Mouse (Mus musculus) cerebellum, adult 2 months (tissue): ENCODE results near the gene Serpina1f. TPM values are rescaled to one million over a fixed set of nuclear protein-coding genes. Genes with fewer than 3 reads are reported as not detected.
"Not testable (repeated sequence)": the region's sequence is repeated elsewhere in the genome, so short reads cannot be mapped to it uniquely, and the experiment has no call there.

ENCODE experiments used
- DNase-seq, 2 experiments: peaks; one replicate each; pipeline ENCODE4 v3.0.0; 2021
- H3K27ac ChIP-seq: fragments of 200-500 bp; 2 replicates; pipeline ENCODE4 v1.5.1; 2012; ENCODE audit warnings: low read length, control low read depth, inconsistent platforms; ENCODE audit not compliant: insufficient read depth
- H3K27me3 ChIP-seq: fragments of 200-500 bp; 2 replicates; pipeline ENCODE4 v1.6.1; 2012; ENCODE audit warnings: inconsistent platforms, mild to moderate bottlenecking, low read length, moderate library complexity; ENCODE audit not compliant: control insufficient read depth, insufficient read depth
- H3K4me1 ChIP-seq: fragments of 200-500 bp; 2 replicates; pipeline ENCODE4 v1.6.1; 2011; ENCODE audit warnings: low read length; ENCODE audit not compliant: control insufficient read depth, insufficient read depth
- H3K4me3 ChIP-seq: fragments of 200-500 bp; replicated peaks from 2 replicates; pipeline ENCODE3; 2011; ENCODE audit warnings: mild to moderate bottlenecking, low read depth, low read length, control low read depth; ENCODE audit not compliant: insufficient read depth
- CTCF ChIP-seq: fragments of 200-500 bp; IDR thresholded peaks from 2 replicates; pipeline ENCODE4 v1.5.1; 2011; ENCODE audit warnings: low read depth, mild to moderate bottlenecking, control low read depth, low read length, moderate library complexity, borderline replicate concordance; ENCODE audit not compliant: insufficient read depth
- POLR2A ChIP-seq: fragments of 200-500 bp; IDR thresholded peaks from 2 replicates; pipeline ENCODE4 v1.6.1; 2011; ENCODE audit warnings: low read length, control low read depth, borderline replicate concordance; ENCODE audit not compliant: insufficient read depth
- WGBS: fragments of 180-500 bp; shearing (Covaris S2); methylation state at CpG from one replicate; pipeline ENCODE4 v1.1.7; 2018; 5-methylcytosine and 5-hydroxymethylcytosine counted together
- polyA plus RNA-seq: library from polyadenylated mRNA; depleted of rRNA; stranded (reverse); fragments of >200 nt; gene quantifications from 2 replicates; pipeline ENCODE4 v1.2.3, GENCODE M21; 2012; rRNA removed

The Serpina1f gene
- not detected in 2 replicates for polyA plus RNA-seq

GRCm38 (mm10) chr12:103695429-103695828 is at the start of gene Serpina1f:
Gene Serpina1f, minus strand, starts transcription at chr12:103695529.
- Histone ChIP-seq H3K4me3 (no peak within 1 kb of the TSS), H3K4me1 (no peaks in the 10 kb centered on the region), H3K27me3 (no peaks in the 10 kb centered on the region), H3K27ac (no peak within 1 kb of the TSS)
- no peak for DNase-seq
- TF ChIP-seq POLR2A (no peak), CTCF (no peak)
- WGBS: 82% methylated on average over 8 of the region's 8 CpGs

- not testable (repeated sequence) for H3K27ac ChIP-seq, H3K27me3 ChIP-seq, H3K4me1 ChIP-seq, DNase-seq, H3K4me3 ChIP-seq
- WGBS: 96% methylated on average over 6 of the region's 6 CpGs
Observed at GRCm38 (mm10) chr12:103737791-103738580, 42.7 kb upstream of the Serpina1f start.

DNA sequence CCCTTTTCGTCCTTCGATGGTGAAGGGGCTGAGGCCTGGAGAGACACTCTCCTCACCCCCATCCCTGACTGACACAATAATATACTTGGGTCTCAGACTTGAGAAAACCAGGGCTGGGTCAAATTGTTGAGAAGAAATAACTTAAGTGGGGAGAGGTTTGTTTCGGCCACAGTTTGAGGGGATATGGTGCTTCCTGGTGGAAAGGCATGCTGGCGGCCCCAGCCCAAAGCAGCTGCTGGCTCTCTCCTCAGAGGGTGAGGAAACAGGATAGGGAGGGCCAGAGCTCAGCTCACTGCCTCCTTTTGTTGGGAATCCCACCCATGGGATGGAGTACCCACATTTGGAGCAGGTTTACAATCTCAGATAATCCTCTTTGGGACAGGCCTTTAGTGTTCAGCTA is 40.2 kb upstream of the Serpina1f start:
- DNase-seq, H3K4me3 ChIP-seq, H3K27me3 ChIP-seq, H3K4me1 ChIP-seq, H3K27ac ChIP-seq: not testable (repeated sequence)
- WGBS: 81% methylated on average over 4 of the region's 4 CpGs

DNA sequence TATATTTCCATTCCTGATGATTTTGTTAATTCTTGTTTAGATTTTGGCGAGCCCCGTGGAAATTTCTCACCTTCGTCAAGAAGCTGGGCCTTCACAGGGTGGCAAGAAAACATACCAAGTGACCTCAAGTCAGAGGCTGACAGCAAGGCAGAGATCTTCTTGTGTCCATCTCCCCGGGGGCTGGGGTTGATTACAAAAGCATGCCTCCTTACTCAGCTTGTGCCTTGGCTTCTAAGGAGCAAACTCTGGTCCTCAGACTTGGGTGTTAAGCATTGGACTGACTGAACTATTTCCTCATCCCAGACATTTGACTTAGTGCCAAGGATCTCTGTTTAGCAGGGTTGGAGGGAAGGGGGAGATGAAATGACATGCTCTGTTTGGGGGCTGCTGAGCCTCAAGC is 39.8 kb upstream of the Serpina1f start:
- H3K27ac ChIP-seq, DNase-seq, H3K27me3 ChIP-seq, H3K4me1 ChIP-seq, H3K4me3 ChIP-seq: not testable (repeated sequence)
- WGBS: 76% methylated on average over 4 of the region's 4 CpGs

GRCm38 (mm10) chr12:103711537-103711936 is 16.2 kb upstream of the Serpina1f start:
- H3K4me1 ChIP-seq: no peaks in the 10 kb centered on the region
- WGBS: 78% methylated on average over 3 of the region's 3 CpGs
- H3K27me3 ChIP-seq: no peaks in the 10 kb centered on the region
- H3K27ac ChIP-seq: no peak overlapping the region
- no peak overlapping the region for H3K4me3 ChIP-seq
- DNase-seq: no peak
- TF ChIP-seq CTCF (no peak), POLR2A (no peak)

- H3K4me3 ChIP-seq: no peak overlapping the region
- H3K27ac ChIP-seq: no peak overlapping the region
- 51% methylated on average over 1 of the region's 1 CpGs for WGBS
- no peaks in the 10 kb centered on the region for H3K27me3 ChIP-seq
- DNase-seq: no peak
- TF ChIP-seq CTCF: no peak
- no peak for TF ChIP-seq POLR2A
- no peaks in the 10 kb centered on the region for H3K4me1 ChIP-seq
Observed at GRCm38 (mm10) chr12:103710405-103710804, 15.1 kb upstream of the Serpina1f start.

- H3K27me3 ChIP-seq: no peaks in the 10 kb centered on the region
- 83% methylated on average over 4 of the region's 4 CpGs for WGBS
- no peak for DNase-seq
- H3K27ac ChIP-seq: no peak overlapping the region
- TF ChIP-seq CTCF (no peak), POLR2A (no peak)
- no peaks in the 10 kb centered on the region for H3K4me1 ChIP-seq
- H3K4me3 ChIP-seq: no peak overlapping the region
Observed at GRCm38 (mm10) chr12:103706113-103706512, 10.8 kb upstream of the Serpina1f start.

- H3K27me3 ChIP-seq: no peaks in the 10 kb centered on the region
- no peak overlapping the region for H3K4me3 ChIP-seq
- DNase-seq: no peak
- H3K4me1 ChIP-seq: no peaks in the 10 kb centered on the region
- 18% methylated on average over 2 of the region's 2 CpGs for WGBS
- TF ChIP-seq CTCF: no peak
- TF ChIP-seq POLR2A: no peak
- no peak overlapping the region for H3K27ac ChIP-seq
Observed at GRCm38 (mm10) chr12:103705547-103705946, 10.2 kb upstream of the Serpina1f start.
